Mouse (Mus musculus) c-Kit-positive CD71-positive TER-119-positive erythroid progenitor cells, embryonic 14.5 days (primary cell): ENCODE results near the gene Mtfr2.

Experiments
- DNase-seq: peaks from one replicate; pipeline ENCODE4 v3.0.0-alpha.2; 2013; ENCODE audit warnings: low spot score

Mtfr2 gene

DNA sequence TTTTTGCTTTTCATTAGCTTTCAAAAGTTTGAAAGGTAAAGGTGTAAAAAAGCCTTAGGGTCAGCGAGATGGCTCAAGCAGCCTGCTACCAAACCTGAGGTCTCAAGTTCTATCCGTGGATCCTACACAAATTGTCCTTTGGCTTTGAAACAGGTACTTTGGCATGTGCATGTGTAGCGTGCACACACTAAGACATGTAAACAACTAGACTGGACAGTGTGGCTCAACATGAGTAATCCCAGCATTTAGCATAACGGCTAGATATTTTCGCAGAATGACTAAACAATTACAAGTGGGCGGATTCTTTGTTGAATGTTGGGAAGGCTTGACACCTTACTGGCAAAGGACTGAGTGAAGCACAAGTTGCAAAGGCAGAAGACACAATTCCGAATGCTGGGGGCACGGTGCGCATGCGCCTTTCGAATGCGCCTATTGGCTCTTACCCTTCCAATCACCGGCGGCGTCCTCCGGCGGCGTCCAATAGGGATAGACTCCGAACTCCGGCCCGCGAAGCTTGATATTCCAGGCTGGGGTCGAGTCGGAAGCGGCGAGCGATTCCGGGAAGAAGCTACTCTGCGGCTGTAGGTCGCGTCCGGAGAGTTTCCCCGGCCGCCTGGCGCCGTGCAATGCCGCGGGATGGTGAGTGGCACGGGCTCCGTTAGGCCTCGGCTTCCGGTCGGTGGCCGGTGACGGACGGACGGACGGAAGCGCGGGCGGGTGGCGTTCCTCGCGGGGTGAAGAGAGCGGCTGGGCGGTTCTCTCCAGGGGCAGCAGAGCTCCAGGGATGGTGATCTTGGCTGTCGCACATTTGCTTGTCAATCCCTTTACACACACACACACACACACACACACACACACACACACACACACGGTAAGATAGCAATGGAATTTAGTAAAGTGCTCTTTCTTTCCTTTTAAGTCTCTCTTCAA lies at the start of gene Mtfr2:
Gene Mtfr2, plus strand, starts transcription at position 486 of the 930 bp plus-strand sequence.
- DNase-seq, result peak; percentile 97

DNA sequence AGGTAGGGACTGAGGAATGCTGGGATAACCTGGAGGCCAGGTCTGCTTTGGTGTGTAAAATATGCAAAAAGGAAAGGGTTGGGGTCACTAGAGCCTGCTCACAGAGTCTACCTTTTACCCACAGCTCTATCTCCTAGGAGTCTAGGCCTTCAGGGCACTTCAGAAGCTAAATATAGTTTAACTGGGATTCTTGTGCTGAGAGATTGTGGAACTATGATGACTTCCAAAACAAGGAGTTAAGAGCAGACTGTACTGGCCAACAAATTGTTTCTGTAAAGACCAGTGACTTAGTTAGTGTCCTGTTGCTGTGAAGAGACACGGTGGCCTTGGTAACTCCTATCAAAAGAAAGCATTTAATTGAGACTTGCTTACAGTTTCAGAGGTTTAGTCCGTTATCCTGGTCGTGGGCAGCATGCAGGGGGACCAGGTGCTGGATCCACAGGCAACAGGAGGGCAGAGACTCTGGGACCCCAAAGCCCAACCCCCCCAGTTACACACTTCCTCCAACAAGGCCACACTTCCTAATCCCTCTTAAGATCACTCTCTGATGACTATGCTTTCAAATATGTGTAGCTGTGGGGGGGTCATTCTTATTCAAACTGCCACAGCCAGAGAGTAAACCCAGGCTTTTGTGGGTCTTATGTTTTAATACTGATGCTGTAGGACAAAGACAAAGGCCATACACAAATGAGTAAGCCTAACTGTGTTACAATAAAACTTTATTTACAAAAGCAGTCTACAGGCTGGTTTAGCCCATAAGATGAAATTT lies 49.2 kb upstream of the Mtfr2 start:
- DNase-seq, result no peak

DNA sequence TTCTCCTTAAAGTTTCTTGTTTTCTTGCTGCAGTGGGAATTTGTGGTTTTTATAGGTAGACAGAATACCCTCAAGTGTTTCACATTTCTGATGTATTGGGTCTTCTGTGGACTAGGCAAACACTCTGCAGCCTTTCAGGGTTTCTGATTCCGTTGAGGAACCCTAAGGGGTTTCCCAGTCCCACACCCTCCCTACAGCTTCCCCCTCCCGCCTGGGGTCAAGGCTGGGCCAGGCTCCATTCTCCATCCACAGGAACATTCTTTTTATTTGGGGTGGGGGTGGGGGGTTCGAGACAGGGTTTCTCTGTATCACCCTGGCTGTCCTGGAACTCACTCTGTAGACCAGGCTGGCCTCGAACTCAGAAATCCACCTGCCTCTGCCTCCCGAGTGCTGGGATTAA lies 48.5 kb upstream of the Mtfr2 start:
- DNase-seq, result no peak

DNA sequence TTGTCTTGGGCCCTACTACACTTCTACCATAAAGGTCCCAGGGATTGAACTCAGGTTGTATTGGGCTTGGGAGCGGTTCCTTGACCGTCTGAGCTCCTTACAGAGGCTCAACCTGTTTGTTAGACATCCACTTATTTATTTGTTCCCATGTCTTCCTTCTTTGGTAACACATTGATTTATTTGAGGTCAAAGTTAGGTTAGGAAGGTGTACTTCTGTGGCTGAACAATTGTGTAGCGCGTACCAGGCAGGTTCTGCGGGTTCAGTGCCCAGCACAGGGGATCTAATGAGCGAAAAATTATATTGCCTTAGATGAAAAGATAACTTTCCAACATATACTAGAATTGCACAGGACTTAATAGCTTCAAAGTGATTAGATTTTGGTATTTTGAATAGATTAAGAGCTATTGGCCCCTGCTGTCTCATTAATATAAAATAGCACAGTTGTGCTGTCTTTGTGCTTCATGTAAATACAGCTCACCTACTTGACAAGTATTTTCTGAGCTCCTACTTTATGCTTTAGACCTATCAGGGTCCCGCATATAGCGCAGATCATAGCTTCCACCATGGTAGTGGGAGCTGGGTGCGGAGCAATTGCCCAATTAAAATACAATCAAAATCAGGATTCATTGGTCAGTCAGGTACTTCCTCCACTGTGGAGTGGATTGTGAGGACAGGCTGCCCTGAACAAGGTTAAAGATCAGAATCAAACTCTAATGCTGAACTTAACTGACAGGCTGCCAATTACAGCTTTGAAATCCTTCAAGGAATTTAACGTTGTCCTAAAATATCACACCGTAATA lies 36.4 kb upstream of the Mtfr2 start:
- no peak for DNase-seq

DNA sequence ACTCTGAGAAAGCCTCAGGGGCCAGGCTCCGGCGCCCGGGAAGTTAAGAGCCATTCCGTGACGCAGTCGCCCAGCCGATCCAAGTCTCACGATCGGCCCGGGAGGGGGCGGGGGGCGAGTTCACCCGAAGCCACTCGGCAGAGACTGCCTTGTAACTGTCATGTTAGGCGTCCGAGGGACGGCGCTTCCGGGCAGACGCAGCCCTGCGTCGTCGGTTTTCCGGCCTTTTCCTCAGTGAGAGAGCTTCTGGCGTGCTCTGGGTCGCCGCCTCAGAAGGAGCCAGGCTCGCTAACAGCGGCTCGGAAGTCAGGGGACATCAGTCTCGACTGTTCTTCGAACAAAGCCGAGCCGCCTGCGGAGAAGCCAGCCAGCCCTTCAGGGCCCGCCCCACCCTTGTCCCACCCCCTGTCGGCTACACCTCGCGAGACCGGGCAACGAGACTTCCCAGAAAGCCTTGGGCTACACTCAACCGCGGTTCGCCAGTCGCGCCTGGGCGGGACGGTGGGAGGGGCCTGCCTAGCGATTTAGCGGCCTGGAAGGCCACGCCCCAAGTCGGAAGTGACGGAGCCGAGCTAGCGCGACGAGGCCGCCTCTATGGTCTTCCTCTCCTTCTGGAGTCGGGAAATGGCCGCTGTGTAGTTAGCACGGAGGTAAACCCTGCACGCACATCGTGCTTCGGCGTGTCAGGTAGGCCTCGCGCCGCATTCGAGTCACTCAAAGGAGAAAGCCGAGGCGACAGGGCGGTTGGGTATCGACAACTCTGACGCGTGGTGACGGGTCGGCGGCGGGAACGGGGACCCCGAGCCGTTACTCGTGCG lies 35.4 kb upstream of the Mtfr2 start, which contains the start of gene Bclaf1:
Gene Bclaf1, plus strand, starts transcription at position 552 of the 818 bp plus-strand sequence.
- DNase-seq, result peak; percentile 100

DNA sequence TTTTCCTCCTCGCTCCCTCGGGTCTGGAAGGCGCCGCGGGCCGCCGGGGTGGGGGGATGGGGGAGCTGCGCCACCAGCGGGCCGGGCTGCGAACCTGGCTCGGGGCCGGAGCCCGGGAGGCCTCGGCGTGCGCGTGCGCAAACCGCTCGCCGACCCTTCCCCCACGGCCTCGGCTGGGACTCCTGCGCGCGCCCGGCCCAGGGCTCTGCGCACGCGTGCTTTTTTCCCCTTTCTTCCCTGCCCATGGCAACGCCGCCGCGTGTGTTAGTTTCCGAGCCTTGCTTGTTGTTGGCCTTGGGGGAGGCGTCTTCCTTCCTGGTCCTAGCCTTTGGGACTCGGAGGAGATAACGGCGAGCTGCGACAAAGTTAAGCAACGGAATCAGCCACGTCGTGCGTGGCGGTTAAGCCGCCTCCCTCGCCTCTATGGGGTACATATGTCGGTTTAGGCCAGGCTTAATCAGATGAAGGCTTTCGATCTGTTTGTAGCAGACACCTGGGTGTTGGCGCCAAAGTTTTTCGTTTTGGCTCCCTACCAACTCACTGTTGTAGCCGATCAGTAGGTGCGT lies 34.8 kb upstream of the Mtfr2 start:
- DNase-seq, result peak; percentile 72

DNA sequence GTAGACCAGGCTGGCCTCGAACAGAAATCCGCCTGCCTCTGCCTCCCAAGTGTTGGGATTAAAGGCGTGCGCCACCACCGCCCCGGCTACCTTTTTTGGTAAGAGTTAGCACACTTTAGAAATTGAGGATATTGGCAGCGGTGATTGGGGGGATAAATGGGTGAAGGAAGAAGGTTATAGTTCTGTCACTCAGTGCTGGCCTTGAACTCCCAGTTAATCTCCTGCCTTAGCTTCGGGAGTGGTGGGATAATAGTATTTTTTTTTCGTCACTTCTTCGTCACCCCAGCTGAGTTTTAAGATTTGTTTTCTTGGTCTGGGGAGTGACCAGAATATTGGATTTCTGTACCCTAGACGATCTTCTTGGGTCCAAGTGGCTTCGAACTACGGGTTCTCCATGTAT lies 34.1 kb upstream of the Mtfr2 start:
- no peak for DNase-seq

DNA sequence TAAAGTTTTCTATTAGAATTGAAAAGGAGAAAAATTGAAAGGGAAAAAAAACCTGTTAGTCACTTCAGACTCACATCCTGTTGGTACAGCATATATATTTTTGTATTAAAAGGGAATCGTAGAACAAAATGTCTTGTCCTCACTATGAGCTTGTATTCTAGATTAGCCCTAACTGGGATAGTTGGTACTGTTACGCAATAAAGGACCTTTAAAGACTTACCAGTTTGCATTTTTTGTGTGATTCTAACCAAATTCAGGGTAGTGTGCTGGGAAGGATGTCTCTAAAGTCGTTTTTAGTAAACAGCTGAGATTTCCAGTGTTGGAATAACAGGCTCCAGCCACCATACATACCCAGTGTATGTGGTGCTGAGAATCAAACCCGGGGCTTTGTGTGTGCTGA lies 33.6 kb upstream of the Mtfr2 start:
- no peak for DNase-seq

DNA sequence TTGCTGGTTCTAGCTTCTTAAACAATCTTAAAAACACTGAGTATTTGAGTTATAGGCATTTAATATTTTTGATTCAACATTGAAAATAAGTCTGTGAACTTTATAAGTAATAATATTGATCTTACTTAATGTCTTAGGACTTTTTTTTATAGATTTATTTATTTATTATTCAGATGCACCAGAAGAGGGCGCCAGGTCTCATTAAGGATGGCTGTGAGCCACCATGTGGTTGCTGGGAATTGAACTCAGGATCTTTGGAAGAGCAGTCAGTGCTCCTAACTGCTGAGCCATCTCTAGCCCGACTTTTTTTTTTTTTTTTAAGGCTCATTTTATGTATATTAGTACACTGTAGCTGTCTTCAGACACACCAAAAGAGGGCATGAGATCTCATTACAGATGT lies 32.8 kb upstream of the Mtfr2 start:
- DNase-seq, result peak; percentile 43

DNA sequence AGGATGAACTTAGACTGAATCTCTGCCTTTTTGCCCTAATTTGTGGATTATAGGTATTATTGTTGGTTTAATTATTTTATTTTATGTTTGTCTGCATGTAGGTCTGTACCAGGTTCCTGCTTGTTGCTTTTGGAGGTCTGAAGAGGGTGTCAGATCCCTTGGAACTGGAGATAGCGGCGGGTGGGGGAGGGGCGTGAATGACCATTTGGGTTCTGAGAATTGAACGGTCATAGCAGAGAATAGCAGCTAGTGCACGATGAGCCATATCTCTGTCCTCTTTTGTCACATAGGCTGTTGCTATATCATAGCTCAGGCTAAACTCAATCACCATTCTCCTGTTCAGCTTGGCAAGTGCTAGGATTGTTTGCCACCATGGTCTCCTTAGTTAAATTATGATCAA lies 30.1 kb upstream of the Mtfr2 start:
- DNase-seq, result no peak

DNA sequence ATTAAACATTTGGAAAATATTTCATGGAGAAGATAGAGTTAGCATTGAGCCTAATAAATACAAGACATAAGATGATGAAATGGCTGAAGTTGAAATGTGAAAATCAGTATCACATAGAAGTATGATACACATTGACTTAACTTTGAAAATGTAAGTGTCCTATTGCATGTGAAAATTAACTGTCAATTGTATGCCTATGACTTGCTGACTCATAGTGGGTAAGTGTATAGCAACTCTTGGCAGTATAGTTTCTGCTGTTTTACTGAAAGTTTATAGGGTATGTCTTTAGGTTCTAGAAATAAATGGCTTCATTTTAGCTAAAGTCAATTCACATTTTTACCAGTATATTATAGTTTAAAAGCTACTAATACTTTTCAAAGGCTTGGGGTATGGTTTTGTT lies 21.3 kb upstream of the Mtfr2 start:
- DNase-seq, result no peak

DNA sequence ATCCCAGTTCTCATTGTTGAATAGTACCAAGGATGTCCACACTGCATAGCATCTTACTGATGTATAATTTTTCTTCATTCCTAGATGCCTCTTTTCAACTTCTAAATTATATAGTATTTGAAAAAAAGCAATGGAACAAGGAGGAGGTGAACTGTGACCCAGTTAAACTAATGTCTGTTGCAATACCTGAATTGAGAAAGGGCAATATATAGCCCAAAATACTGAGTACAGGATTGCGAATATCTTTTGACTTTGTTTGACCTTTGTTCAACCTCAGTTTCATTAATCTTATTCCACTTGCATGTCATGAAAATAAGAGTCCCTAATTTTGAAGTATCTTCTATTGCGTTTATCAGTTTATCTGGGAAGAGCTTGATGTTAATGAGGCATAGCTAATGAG lies 16.3 kb upstream of the Mtfr2 start:
- no peak for DNase-seq

DNA sequence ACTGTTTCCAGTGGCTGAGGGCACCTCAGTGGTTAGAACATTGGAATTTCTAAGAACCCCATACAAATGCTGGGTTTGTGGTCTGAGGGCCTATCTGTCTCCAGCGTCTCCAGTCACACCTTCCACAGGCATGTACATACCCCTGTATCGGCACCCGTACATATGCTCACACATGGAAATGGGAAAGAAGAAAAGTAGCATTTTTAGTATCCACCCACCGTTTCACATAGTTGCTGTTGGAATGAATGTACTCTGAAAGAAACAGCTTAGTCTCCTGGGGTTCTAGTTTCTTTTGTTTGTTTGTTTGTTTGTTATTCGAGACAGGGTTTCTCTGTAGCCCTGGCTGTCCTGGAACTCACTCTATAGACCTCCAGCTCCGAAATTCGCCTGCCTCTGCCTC lies 9.7 kb upstream of the Mtfr2 start:
- DNase-seq, result no peak

DNA sequence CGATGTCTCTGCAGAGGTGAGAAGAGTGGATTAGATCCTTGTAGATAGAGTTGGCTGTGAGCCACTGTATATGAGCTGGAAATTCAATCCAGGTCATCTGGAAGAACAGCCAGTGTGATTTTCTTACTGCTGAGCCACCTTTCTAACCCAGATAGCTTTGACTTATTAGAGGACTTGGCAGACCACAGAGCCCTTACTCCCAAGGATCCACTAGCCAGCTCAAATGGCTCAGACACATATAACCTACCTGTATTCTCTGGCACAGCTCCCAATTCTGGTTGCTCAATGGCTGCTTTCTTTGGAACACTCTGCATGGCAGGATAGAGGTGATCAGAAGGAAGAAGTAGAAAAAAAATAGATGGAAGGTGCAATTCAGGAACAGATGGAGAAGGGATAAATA lies 1.8 kb upstream of the Mtfr2 start:
- no peak for DNase-seq

DNA sequence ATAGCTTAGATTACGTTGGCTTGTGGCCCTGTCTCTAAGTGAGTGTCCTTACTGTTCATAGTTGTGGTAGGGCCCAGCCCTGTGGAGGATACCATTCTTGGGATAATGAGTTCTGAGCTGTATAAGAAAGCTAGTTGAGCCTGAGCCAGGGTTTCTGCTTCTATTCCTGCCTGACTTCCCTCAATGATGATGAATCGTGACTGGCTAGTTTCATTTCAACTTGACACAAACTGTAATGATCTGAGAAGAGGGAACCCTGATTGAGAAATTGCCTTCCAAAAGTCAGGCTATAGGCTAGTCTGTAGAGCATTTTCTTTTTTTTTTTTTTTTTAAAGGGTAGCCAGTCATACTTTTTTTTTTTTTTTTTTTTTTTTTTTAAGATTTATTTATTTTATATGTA lies 1.3 kb downstream of the Mtfr2 start:
- no peak for DNase-seq

DNA sequence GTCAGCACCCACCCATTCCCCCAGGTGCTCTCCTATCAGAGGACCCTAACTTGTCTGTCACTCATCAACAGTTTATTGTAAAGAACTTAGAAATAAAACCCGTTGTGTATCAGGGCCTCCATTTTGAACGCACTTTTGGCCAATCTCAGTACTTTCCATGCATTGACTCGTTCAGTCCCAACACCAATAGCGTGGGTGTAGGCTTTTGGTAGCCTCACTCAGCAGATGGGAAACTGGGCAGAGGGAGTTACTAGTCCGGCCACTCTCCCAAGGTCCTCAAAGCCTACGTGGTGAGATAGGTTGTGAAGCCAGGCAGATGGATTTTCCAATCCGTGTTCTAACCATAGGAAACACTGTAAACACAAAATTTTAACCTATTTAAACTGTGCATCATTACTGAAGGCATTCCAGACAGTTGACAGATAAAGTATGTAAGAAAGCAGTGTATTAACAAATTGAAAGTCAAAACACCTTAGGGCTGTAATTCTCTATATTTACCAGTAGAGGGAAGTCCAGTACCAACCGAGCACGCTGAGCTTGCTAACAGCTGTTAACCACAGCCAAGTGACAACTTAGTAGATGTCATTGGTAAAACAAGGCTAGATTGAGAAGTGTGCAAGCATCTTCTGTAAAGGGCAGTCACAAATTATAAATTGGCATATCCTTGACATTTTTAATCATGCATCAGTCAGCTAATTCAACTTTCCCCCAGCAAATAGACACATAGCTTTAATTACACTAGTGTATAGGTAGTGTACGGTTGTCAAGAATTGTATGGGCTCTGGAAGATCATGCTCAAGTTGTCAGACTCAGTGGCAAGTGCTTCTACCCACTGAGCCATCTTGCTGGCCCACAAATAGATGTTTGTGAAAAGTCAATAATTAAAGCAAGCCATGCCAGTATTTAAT lies 14.2 kb downstream of the Mtfr2 start:
- DNase-seq, result peak; percentile 30

DNA sequence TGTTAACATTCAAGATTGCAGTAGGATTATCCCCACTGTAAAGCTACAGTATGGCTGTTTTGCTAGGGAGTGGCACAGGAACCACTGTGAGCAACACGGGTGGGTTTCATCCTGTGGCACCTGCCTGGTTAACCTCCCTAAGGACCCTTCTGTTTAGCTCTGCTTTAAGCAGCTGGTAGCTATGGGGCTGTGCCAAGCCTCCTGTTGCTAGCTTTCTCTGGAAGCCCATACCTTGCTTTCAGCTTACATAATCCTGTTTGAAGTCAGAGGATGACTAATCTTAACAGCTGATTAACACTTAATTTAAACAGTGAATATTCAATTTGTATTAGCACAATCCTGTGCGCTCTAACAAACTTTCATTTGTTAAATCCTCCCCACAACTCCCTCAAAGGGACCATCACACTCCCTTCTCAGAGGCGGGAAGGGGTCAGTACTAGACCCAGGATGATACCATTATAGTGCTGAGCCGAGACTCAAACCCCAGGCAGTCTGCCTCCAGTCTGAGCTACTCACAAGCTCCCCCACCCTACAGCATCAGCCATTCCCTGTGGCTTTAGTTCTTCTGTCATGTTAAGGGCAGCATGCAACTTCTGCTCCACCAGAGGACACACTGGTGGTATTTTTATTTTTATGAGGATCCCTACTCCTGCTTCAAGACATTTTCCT lies 15.0 kb downstream of the Mtfr2 start:
- no peak for DNase-seq

DNA sequence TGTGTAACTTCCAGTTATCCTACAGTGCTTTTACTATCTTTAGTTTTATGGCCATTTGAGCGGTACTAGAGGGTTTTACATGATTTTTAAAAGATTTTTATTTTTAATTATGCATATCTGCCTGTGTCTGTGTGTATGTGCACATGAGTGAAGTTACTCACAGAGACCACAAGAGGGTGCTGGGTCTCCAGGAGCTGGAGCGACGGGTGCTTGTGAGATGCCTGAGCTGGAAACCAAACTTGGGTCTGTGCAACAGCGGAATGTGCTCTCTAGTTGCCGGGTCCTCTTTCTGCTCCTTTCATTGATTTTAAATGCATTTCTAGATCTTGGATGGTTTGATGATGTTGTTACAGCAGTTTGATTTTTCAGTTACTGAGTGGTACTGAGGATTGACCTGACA lies 24.5 kb downstream of the Mtfr2 start:
- DNase-seq, result no peak

DNA sequence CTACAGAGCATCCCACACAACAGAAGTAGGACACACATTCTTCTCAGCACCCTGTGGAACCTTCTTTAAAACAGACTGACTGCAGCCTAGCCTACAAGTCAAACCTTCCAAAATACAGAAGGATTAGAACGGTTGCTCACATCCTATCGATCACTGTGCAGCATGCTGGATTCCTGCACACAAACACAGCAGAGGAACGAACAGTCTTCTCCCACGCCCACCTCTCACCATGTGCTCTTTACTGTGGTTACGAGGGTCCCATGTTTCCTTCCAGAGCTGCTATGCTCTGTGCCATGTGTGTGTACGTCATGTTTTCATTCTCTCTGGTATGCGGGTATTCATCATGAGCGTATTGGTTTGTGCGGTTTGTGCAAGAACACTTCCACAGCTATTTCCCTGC lies 30.1 kb downstream of the Mtfr2 start:
- DNase-seq, result no peak
